Mouse (Mus musculus) stomach, embryonic 14.5 days (tissue): Measurements from ENCODE around the gene Gstp1. TPM values are rescaled to one million over a fixed set of nuclear protein-coding genes. Genes with fewer than 3 reads are reported as not detected.

Experiments used
- ATAC-seq: fragments of 200-750 bp; cut with Nextera tagmentation; 2 replicates; pipeline ENCODE4 v1.8.0; 2017; ENCODE audit warnings: low read depth, moderate TSS enrichment; ENCODE audit not compliant: insufficient number of reproducible peaks, insufficient read depth, low FRiP score
- H3K27ac ChIP-seq: fragments of 300-500 bp; sonication (generic); 2 replicates; pipeline ENCODE4 v1.5.1; 2014; ENCODE audit warnings: mild to moderate bottlenecking, low read length, moderate library complexity, mixed read lengths
- H3K27me3 ChIP-seq: fragments of 300-500 bp; sonication (generic); 2 replicates; pipeline ENCODE4 v1.6.1; 2014; ENCODE audit warnings: low read length, control low read depth, mixed read lengths; ENCODE audit not compliant: control insufficient read depth, insufficient read depth
- H3K36me3 ChIP-seq: fragments of 300-500 bp; sonication (generic); 2 replicates; pipeline ENCODE4 v1.6.1; 2014; ENCODE audit warnings: mild to moderate bottlenecking, control low read depth, low read length, moderate library complexity, mixed read lengths; ENCODE audit not compliant: control insufficient read depth, insufficient read depth
- H3K4me1 ChIP-seq: fragments of 300-500 bp; sonication (generic); 2 replicates; pipeline ENCODE4 v1.6.1; 2014; ENCODE audit warnings: low read length, control low read depth, mixed read lengths; ENCODE audit not compliant: control insufficient read depth, insufficient read depth
- H3K4me2 ChIP-seq: fragments of 300-500 bp; sonication (generic); replicated peaks from 2 replicates; pipeline ENCODE4 v1.6.1; 2014; ENCODE audit warnings: low read depth, low read length, control low read depth
- H3K4me3 ChIP-seq: fragments of 300-500 bp; sonication (generic); 2 replicates; pipeline ENCODE4 v1.5.1; 2014; ENCODE audit warnings: low read depth, low read length, control low read depth
- H3K9ac ChIP-seq: fragments of 300-500 bp; sonication (generic); replicated peaks from 2 replicates; pipeline ENCODE4 v1.6.1; 2014; ENCODE audit warnings: low read depth, mild to moderate bottlenecking, control low read depth, low read length, moderate library complexity, mixed read lengths
- H3K9me3 ChIP-seq: fragments of 300-500 bp; sonication (generic); 2 replicates; pipeline ENCODE4 v1.6.1; 2016; ENCODE audit warnings: low read depth, low read length, control low read depth; ENCODE audit not compliant: control insufficient read depth
- WGBS: fragments of 180-500 bp; shearing (Covaris S2); extraction: QIAGEN DNeasy Blood & Tissue Kit; methylation state at CpG from one replicate; pipeline ENCODE4 v1.1.7; 2014; 5-methylcytosine and 5-hydroxymethylcytosine counted together
- polyA plus RNA-seq: library from polyadenylated mRNA; unstranded; fragments of >200 nt; fragmentation: Nextera tagmentation; extraction: Ambion mirVana; gene quantifications from 2 replicates; pipeline ENCODE4 v1.2.1, GENCODE M21; 2014

The Gstp1 gene
- polyA plus RNA-seq, 1 experiment from 2014 or later: 672 TPM

- Histone ChIP-seq H3K27ac (no peak overlapping the region), H3K9ac (no peak overlapping the region), H3K27me3 (no peaks in the 10 kb centered on the region), H3K9me3 (no peaks in the 10 kb centered on the region), H3K4me3 (no peak overlapping the region), H3K4me2 (no peak overlapping the region), H3K4me1 (0 out of 2 replicates have a peak, but pooled peaks cover 4% of the 10 kb centered on the region), H3K36me3 (no peaks in the 10 kb centered on the region)
- WGBS: 88% methylated on average over 5 of the region's 5 CpGs
- ATAC-seq: no peak
Measured at GRCm38 (mm10) chr19:4058581-4058980, 20.8 kb upstream of the Gstp1 start.

- Histone ChIP-seq H3K9ac (no peak overlapping the region), H3K4me1 (0 out of 2 replicates have a peak, but pooled peaks cover 4% of the 10 kb centered on the region), H3K27me3 (no peaks in the 10 kb centered on the region), H3K4me2 (no peak overlapping the region), H3K4me3 (no peak overlapping the region), H3K27ac (no peak overlapping the region), H3K9me3 (no peaks in the 10 kb centered on the region), H3K36me3 (no peaks in the 10 kb centered on the region)
- ATAC-seq: no peak
- 95% methylated on average over 7 of the region's 7 CpGs for WGBS
Measured at GRCm38 (mm10) chr19:4057962-4058361, 20.2 kb upstream of the Gstp1 start.

GRCm38 (mm10) chr19:4057389-4057788, 19.6 kb upstream of the Gstp1 start:
- Histone ChIP-seq H3K4me2 (no peak overlapping the region), H3K9ac (no peak overlapping the region), H3K4me3 (no peak overlapping the region), H3K27ac (no peak overlapping the region), H3K4me1 (0 out of 2 replicates have a peak, but pooled peaks cover 4% of the 10 kb centered on the region), H3K9me3 (no peaks in the 10 kb centered on the region), H3K36me3 (no peaks in the 10 kb centered on the region), H3K27me3 (no peaks in the 10 kb centered on the region)
- ATAC-seq: no peak
- WGBS: 89% methylated on average over 13 of the region's 13 CpGs

GRCm38 (mm10) chr19:4056727-4057126, 18.9 kb upstream of the Gstp1 start:
- no peak for ATAC-seq
- H3K9ac ChIP-seq: peak overlapping the region; percentile 1; the same call in 1 of the 2 replicates
- no peak overlapping the region for H3K4me2 ChIP-seq
- WGBS: 53% methylated on average over 4 of the region's 4 CpGs
- H3K36me3 ChIP-seq: no peaks in the 10 kb centered on the region
- H3K27ac ChIP-seq: no peak overlapping the region
- H3K9me3 ChIP-seq: no peaks in the 10 kb centered on the region
- H3K27me3 ChIP-seq: no peaks in the 10 kb centered on the region
- H3K4me1 ChIP-seq: 0 out of 2 replicates have a peak, but pooled peaks cover 4% of the 10 kb centered on the region
- no peak overlapping the region for H3K4me3 ChIP-seq

- no peak overlapping the region for H3K9ac ChIP-seq
- WGBS: 48% methylated on average over 15 of the region's 15 CpGs
- H3K4me3 ChIP-seq: no peak overlapping the region
- no peak for ATAC-seq
- no peak overlapping the region for H3K4me2 ChIP-seq
- H3K9me3 ChIP-seq: no peaks in the 10 kb centered on the region
- H3K27me3 ChIP-seq: no peaks in the 10 kb centered on the region
- H3K36me3 ChIP-seq: no peaks in the 10 kb centered on the region
- no peak overlapping the region for H3K27ac ChIP-seq
- 0 out of 2 replicates have a peak, but pooled peaks cover 4% of the 10 kb centered on the region for H3K4me1 ChIP-seq
Measured at GRCm38 (mm10) chr19:4055947-4056693, 18.3 kb upstream of the Gstp1 start.

GRCm38 (mm10) chr19:4055216-4055946, 17.6 kb upstream of the Gstp1 start:
- no peaks in the 10 kb centered on the region for H3K27me3 ChIP-seq
- no peak overlapping the region for H3K9ac ChIP-seq
- H3K27ac ChIP-seq: no peak overlapping the region
- H3K36me3 ChIP-seq: no peaks in the 10 kb centered on the region
- no peak overlapping the region for H3K4me2 ChIP-seq
- H3K9me3 ChIP-seq: no peaks in the 10 kb centered on the region
- H3K4me1 ChIP-seq: 0 out of 2 replicates have a peak, but pooled peaks cover 4% of the 10 kb centered on the region
- no peak for ATAC-seq
- 70% methylated on average over 8 of the region's 8 CpGs for WGBS
- no peak overlapping the region for H3K4me3 ChIP-seq

GRCm38 (mm10) chr19:4054613-4055012, 16.8 kb upstream of the Gstp1 start:
- Histone ChIP-seq H3K27me3 (no peaks in the 10 kb centered on the region), H3K36me3 (no peaks in the 10 kb centered on the region), H3K4me2 (no peak overlapping the region), H3K9ac (no peak overlapping the region), H3K4me3 (no peak overlapping the region), H3K9me3 (no peaks in the 10 kb centered on the region), H3K27ac (no peak overlapping the region), H3K4me1 (0 out of 2 replicates have a peak, but pooled peaks cover 4% of the 10 kb centered on the region)
- no peak for ATAC-seq
- 87% methylated on average over 5 of the region's 5 CpGs for WGBS

- ATAC-seq: no peak
- Histone ChIP-seq H3K4me3 (no peak overlapping the region), H3K36me3 (no peaks in the 10 kb centered on the region), H3K4me2 (no peak overlapping the region), H3K9ac (no peak overlapping the region), H3K9me3 (no peaks in the 10 kb centered on the region), H3K27ac (no peak overlapping the region), H3K4me1 (no peaks in the 10 kb centered on the region), H3K27me3 (no peaks in the 10 kb centered on the region)
- 85% methylated on average over 5 of the region's 5 CpGs for WGBS
Measured at GRCm38 (mm10) chr19:4052516-4053030, 14.8 kb upstream of the Gstp1 start.
